Mouse (Mus musculus): ENCODE measurements around the gene Ppil4. TPM values are rescaled to one million over a fixed set of nuclear protein-coding genes. Genes with fewer than 3 reads are reported as not detected.

Ppil4 gene
- polyA plus RNA-seq, 1 experiment, result 7.7 TPM

DNA sequence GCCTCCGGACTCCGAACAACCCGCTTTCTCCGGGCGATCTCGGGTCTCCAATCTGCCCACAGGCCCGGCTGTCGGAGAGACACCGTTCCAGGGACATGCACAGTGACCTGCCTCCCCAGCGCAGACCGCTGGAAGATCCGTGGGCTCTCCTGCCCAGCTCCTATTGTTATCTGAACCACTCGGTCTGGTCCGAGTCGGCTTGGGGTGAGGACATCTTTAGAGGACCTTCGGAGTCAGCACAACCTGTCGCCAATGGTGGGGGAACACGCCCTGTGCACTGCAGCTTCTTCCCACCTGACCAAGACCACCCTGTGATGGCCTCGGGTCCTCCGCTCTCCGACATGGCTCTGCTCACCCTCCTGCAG, 75.0 kb downstream of the Ppil4 start:
- H3K27ac ChIP-seq (ENCODE audit: control insufficient read depth, insufficient read depth, low read depth, low read length), result no peak overlapping the region

DNA sequence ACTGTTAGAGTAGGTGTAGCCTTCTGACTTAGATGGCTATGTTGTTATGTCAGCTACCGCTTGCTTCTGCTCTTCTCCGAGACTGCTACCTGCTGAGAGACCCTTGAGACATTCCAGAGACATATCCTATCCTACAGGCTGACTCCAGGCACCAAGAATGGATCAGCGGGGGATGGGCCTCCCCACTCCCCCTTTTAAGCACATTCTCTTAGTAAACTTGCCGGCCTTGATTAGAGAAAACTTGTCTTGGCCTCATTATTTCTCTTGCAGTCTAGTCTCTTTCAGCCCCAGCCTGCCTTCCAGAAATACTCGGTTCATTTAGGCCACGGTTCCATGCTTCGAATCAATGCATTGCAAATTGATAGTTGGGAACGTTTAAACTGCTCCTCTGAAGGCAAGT, 77.1 kb downstream of the Ppil4 start:
- H3K27ac ChIP-seq (ENCODE audit: control insufficient read depth, insufficient read depth, low read depth, low read length), result no peak overlapping the region
- TF ChIP-seq POLR2A (IDR thresholded peaks at IDR 0.05; ENCODE audit: control insufficient read depth, low read depth, low read length) (no peak), CTCF (IDR thresholded peaks at IDR 0.05; ENCODE audit: control insufficient read depth, insufficient read depth, insufficient replicate concordance, low read depth, low read length) (no peak)
- H3K36me3 ChIP-seq (ENCODE audit: control insufficient read depth, insufficient read depth, low read length), result no peaks in the 10 kb centered on the region
- H3K4me1 ChIP-seq (ENCODE audit: control insufficient read depth, insufficient read depth, low read length), result peaks cover 11% of the 10 kb centered on the region
- H3K4me3 ChIP-seq (ENCODE audit: control insufficient read depth, low read depth, low read length), result no peak overlapping the region
- H3K27me3 ChIP-seq (ENCODE audit: control insufficient read depth, insufficient read depth, low read length), result peaks cover 2% of the 10 kb centered on the region; the same call in 1 of the 2 replicates

More for the DNA sequence above, 75.0 kb downstream of the Ppil4 start:
- Histone ChIP-seq H3K4me1 (ENCODE audit: control insufficient read depth, insufficient read depth, low read length) (peaks cover 11% of the 10 kb centered on the region), H3K4me3 (ENCODE audit: control insufficient read depth, low read depth, low read length) (peak overlapping the region; percentile 32), H3K27me3 (ENCODE audit: control insufficient read depth, insufficient read depth, low read length) (peaks cover 2% of the 10 kb centered on the region; the same call in 1 of the 2 replicates), H3K36me3 (ENCODE audit: control insufficient read depth, insufficient read depth, low read length) (no peaks in the 10 kb centered on the region)
- TF ChIP-seq POLR2A (IDR thresholded peaks at IDR 0.05; ENCODE audit: control insufficient read depth, low read depth, low read length) (no peak), CTCF (IDR thresholded peaks at IDR 0.05; ENCODE audit: control insufficient read depth, insufficient read depth, insufficient replicate concordance, low read depth, low read length) (no peak)

DNA sequence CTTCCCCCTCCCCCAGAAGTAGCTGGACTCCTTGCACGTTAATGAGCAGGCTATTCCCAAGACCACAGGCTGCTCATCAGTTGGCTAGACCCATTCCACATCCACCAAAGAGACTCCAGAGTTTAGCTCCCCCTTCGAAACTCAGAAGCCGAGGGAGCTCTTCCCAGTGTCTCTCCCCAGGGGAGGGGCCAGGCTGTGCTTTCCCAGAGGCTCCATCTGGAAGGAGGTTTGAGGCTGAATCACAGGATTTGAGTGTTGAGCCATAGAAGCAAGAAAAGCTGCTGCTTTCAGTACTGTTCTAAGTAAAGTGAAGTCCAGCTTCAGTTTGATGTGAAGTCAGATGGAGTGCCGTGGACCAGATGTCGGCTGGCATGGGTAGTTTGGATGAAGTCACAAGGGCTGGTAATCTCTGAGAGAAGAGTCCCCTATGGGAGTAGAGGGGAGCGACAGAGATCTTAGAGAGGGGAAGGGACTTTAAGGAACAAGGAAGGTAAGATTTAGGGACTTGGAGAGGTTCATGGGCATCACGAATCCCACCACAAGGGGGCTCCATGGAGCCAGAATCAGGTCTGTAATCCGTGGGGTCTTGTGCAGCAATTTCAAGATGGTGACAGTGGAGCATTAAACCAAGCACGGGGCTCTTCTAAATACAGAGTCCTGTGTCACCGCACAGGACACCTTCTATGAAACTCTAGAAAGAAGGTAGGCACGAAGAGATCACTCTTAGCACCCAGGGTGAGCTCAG, 78.1 kb downstream of the Ppil4 start:
- H3K27me3 ChIP-seq (ENCODE audit: control insufficient read depth, insufficient read depth, low read length), result peaks cover 2% of the 10 kb centered on the region; the same call in 1 of the 2 replicates
- no peaks in the 10 kb centered on the region for H3K36me3 ChIP-seq (ENCODE audit: control insufficient read depth, insufficient read depth, low read length)
- no peak for TF ChIP-seq POLR2A (IDR thresholded peaks at IDR 0.05; ENCODE audit: control insufficient read depth, low read depth, low read length)
- no peak for TF ChIP-seq CTCF (IDR thresholded peaks at IDR 0.05; ENCODE audit: control insufficient read depth, insufficient read depth, insufficient replicate concordance, low read depth, low read length)
- H3K4me1 ChIP-seq (ENCODE audit: control insufficient read depth, insufficient read depth, low read length), result peaks cover 11% of the 10 kb centered on the region
- H3K4me3 ChIP-seq (ENCODE audit: control insufficient read depth, low read depth, low read length), result no peak overlapping the region
- H3K27ac ChIP-seq (ENCODE audit: control insufficient read depth, insufficient read depth, low read depth, low read length), result no peak overlapping the region

DNA sequence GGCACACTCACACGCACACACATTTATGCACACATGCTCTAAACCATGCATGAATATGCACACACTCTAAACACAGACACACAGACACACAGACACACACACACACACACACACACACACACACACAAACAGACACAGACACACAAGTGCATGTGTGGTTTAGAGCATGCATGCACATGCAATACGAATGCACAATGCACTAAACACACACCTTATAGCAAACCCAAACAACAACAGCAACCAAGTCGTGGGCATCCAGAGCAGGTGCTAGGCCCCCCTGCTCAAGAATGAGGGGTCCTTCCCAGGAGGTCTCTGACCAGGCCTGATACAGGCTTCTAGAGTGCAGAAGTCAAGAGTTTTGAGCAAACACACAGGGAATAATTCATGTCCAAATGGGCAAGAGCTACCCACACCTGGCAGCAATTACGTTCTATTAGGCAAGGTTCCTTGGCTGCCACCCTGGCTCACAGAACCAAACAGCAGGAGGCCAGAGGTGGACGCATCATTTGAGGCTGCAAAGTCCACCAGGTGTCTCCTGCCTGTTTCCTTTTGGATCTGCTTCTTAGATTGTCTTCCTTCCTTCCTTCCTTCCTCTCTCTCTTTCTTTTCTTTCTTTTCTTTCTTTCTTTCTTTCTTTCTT, 78.8 kb downstream of the Ppil4 start:
- peaks cover 11% of the 10 kb centered on the region for H3K4me1 ChIP-seq (ENCODE audit: control insufficient read depth, insufficient read depth, low read length)
- no peak for TF ChIP-seq POLR2A (IDR thresholded peaks at IDR 0.05; ENCODE audit: control insufficient read depth, low read depth, low read length)
- TF ChIP-seq CTCF (IDR thresholded peaks at IDR 0.05; ENCODE audit: control insufficient read depth, insufficient read depth, insufficient replicate concordance, low read depth, low read length), result no peak

More for the DNA sequence above, 78.8 kb downstream of the Ppil4 start:
- Histone ChIP-seq H3K36me3 (ENCODE audit: control insufficient read depth, insufficient read depth, low read length) (no peaks in the 10 kb centered on the region), H3K4me3 (ENCODE audit: control insufficient read depth, low read depth, low read length) (no peak overlapping the region), H3K27ac (ENCODE audit: control insufficient read depth, insufficient read depth, low read depth, low read length) (no peak overlapping the region), H3K27me3 (ENCODE audit: control insufficient read depth, insufficient read depth, low read length) (peaks cover 2% of the 10 kb centered on the region; the same call in 1 of the 2 replicates)

Other genes starting within 250 kb of the Ppil4 start
- gene Lrp11, start 203.1 kb upstream of the Ppil4 start, polyA plus RNA-seq (2012; rRNA removed), result 2.9 and 3.1 TPM in 2 replicates
- 26.0 and 27.5 TPM in 2 replicates for gene Nup43, start 125.4 kb upstream of the Ppil4 start, polyA plus RNA-seq (2012; rRNA removed)
- gene Pcmt1, start 111.8 kb upstream of the Ppil4 start, polyA plus RNA-seq (2012; rRNA removed), result 187 and 212 TPM in 2 replicates
- gene Lats1, start 111.7 kb upstream of the Ppil4 start, polyA plus RNA-seq (2012; rRNA removed), result 11.8 and 12.9 TPM in 2 replicates
- gene Katna1, start 66.9 kb upstream of the Ppil4 start, polyA plus RNA-seq (2012; rRNA removed), result 4.3 and 5.2 TPM in 2 replicates
- 19.1 and 19.9 TPM in 2 replicates for gene Ginm1, start 67 bp upstream of the Ppil4 start, polyA plus RNA-seq (2012; rRNA removed)
- 0.17 and 0.18 TPM in 2 replicates for gene Zc3h12d, start 39.6 kb downstream of the Ppil4 start, polyA plus RNA-seq (2012; rRNA removed)
- 13.5 and 20.7 TPM in 2 replicates for gene Tab2, start 163.3 kb downstream of the Ppil4 start, polyA plus RNA-seq (2012; rRNA removed)